Mouse (Mus musculus): ENCODE measurements around the gene Nfe2l3. TPM values are rescaled to one million over a fixed set of nuclear protein-coding genes. Genes with fewer than 3 reads are reported as not detected.
"Not testable (repeated sequence)": the region's sequence is repeated elsewhere in the genome, so short reads cannot be mapped to it uniquely, and the experiment has no call there.

Nfe2l3 gene
- 3.0 and 3.1 TPM in 2 replicates for polyA plus RNA-seq (2015; fragmentation: Nextera tagmentation; extraction: Ambion mirVana)

DNA sequence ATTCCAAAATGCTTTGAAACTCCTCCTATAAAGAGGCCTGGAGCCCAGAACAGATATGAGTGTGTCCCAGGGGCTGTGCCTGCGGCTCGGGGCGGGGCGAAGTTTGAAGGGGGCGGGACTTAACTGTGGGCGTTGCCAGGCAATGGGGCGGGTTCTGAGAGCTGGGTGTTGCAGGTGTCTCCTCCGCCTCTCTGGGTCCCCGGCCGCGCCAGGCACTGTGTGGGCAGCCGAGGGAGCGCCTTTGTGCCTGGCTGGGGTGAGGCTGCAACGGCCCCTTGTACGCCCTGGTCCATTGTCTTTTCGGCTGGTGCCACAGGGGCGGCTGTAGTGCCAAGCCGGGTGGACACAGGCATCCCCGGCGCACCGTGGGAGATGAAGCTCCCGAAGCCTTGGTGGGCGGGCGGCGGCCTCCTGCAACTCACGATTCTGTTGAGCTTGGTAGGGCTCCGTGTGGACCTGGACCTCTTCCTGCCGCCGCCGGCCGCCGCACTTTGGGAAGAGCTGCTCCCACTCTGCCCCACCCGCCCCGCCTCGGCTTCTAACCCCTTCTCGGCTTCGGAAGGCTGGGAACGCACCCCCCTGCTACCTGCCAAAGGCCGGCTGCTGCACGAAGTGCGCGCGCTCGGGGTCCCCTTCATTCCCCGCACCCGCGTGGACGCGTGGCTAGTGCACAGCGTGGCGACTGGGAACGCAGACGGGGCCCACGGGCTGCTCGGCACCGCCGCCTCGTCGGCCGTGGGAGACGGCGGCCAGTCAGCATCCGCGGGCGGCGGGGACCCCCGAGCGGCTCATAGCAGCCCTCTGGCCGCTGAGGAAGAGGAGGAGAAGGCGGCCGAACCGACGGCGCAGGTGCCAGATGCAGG is at the start of gene Nfe2l3:
Gene Nfe2l3, plus strand, starts transcription at position 136 of the 863 bp plus-strand sequence.
- no peaks in the 10 kb centered on the region for H3K9me3 ChIP-seq
- peaks cover 36% of the 10 kb centered on the region for H3K4me1 ChIP-seq
- no peak within 1 kb of the TSS for H3K27ac ChIP-seq (replicated peaks)
- peak; percentile 72; the same call in 1 of the 2 replicates for ATAC-seq (ENCODE audit: extremely low read depth, insufficient number of reproducible peaks, low FRiP score, low TSS enrichment)
- peak within 1 kb of the TSS; percentile 84 for H3K9ac ChIP-seq
- H3K36me3 ChIP-seq: no peaks in the 10 kb centered on the region
- peaks cover 56% of the 10 kb centered on the region for H3K27me3 ChIP-seq (replicated peaks)
- 2% methylated on average over 74 of the region's 74 CpGs for WGBS
- peak within 1 kb of the TSS; percentile 98 for H3K4me2 ChIP-seq
- peak within 1 kb of the TSS; percentile 72 for H3K4me3 ChIP-seq

GRCm38 (mm10) chr6:51383769-51384755 is 48.4 kb upstream of the Nfe2l3 start:
- WGBS: 14% methylated on average over 26 of the region's 26 CpGs
- Histone ChIP-seq H3K9me3 (no peaks in the 10 kb centered on the region), H3K36me3 (no peaks in the 10 kb centered on the region), H3K4me2 (peak overlapping the region; percentile 63), H3K27ac (replicated peaks) (no peak overlapping the region), H3K4me3 (peak overlapping the region; percentile 35), H3K9ac (peak overlapping the region; percentile 73), H3K27me3 (replicated peaks) (no peaks in the 10 kb centered on the region), H3K4me1 (peaks cover 8% of the 10 kb centered on the region)
- no peak for ATAC-seq (ENCODE audit: extremely low read depth, insufficient number of reproducible peaks, low FRiP score, low TSS enrichment)

GRCm38 (mm10) chr6:51390505-51390904 is 42.0 kb upstream of the Nfe2l3 start:
- no peak overlapping the region for H3K9ac ChIP-seq
- H3K36me3 ChIP-seq: no peaks in the 10 kb centered on the region
- no peak overlapping the region for H3K27ac ChIP-seq (replicated peaks)
- no peaks in the 10 kb centered on the region for H3K9me3 ChIP-seq
- H3K27me3 ChIP-seq (replicated peaks): no peaks in the 10 kb centered on the region
- ATAC-seq (ENCODE audit: extremely low read depth, insufficient number of reproducible peaks, low FRiP score, low TSS enrichment): no peak
- 70% methylated on average over 11 of the region's 11 CpGs for WGBS
- no peak overlapping the region for H3K4me2 ChIP-seq
- H3K4me1 ChIP-seq: no peaks in the 10 kb centered on the region
- no peak overlapping the region for H3K4me3 ChIP-seq

GRCm38 (mm10) chr6:51391816-51392490 is 40.5 kb upstream of the Nfe2l3 start:
- no peaks in the 10 kb centered on the region for H3K36me3 ChIP-seq
- H3K9ac ChIP-seq: no peak overlapping the region
- WGBS: 64% methylated on average over 13 of the region's 13 CpGs
- H3K27ac ChIP-seq (replicated peaks): no peak overlapping the region
- H3K4me2 ChIP-seq: no peak overlapping the region
- no peaks in the 10 kb centered on the region for H3K9me3 ChIP-seq
- H3K4me1 ChIP-seq: no peaks in the 10 kb centered on the region
- no peak overlapping the region for H3K4me3 ChIP-seq
- no peaks in the 10 kb centered on the region for H3K27me3 ChIP-seq (replicated peaks)
- ATAC-seq (ENCODE audit: extremely low read depth, insufficient number of reproducible peaks, low FRiP score, low TSS enrichment): no peak

GRCm38 (mm10) chr6:51393341-51394128 is 38.9 kb upstream of the Nfe2l3 start:
- no peak overlapping the region for H3K4me3 ChIP-seq
- H3K9me3 ChIP-seq: no peaks in the 10 kb centered on the region
- no peak overlapping the region for H3K27ac ChIP-seq (replicated peaks)
- H3K4me2 ChIP-seq: no peak overlapping the region
- H3K27me3 ChIP-seq (replicated peaks): no peaks in the 10 kb centered on the region
- H3K9ac ChIP-seq: no peak overlapping the region
- no peak for ATAC-seq (ENCODE audit: extremely low read depth, insufficient number of reproducible peaks, low FRiP score, low TSS enrichment)
- 66% methylated on average over 6 of the region's 6 CpGs for WGBS
- no peaks in the 10 kb centered on the region for H3K4me1 ChIP-seq
- H3K36me3 ChIP-seq: no peaks in the 10 kb centered on the region

GRCm38 (mm10) chr6:51394367-51394766 is 38.1 kb upstream of the Nfe2l3 start:
- not testable (repeated sequence) for H3K27me3 ChIP-seq (replicated peaks); H3K9ac ChIP-seq; ATAC-seq (ENCODE audit: extremely low read depth, insufficient number of reproducible peaks, low FRiP score, low TSS enrichment); H3K36me3 ChIP-seq; H3K4me1 ChIP-seq; H3K4me3 ChIP-seq; H3K9me3 ChIP-seq; H3K27ac ChIP-seq (replicated peaks); H3K4me2 ChIP-seq
- 84% methylated on average over 8 of the region's 8 CpGs for WGBS

GRCm38 (mm10) chr6:51394963-51395362 is 37.5 kb upstream of the Nfe2l3 start:
- not testable (repeated sequence) for H3K9me3 ChIP-seq; H3K36me3 ChIP-seq; H3K4me1 ChIP-seq; H3K27ac ChIP-seq (replicated peaks); ATAC-seq (ENCODE audit: extremely low read depth, insufficient number of reproducible peaks, low FRiP score, low TSS enrichment); H3K4me3 ChIP-seq; H3K9ac ChIP-seq; H3K4me2 ChIP-seq; H3K27me3 ChIP-seq (replicated peaks)
- 77% methylated on average over 3 of the region's 3 CpGs for WGBS

GRCm38 (mm10) chr6:51395486-51395885 is 37.0 kb upstream of the Nfe2l3 start:
- no peaks in the 10 kb centered on the region for H3K9me3 ChIP-seq
- H3K36me3 ChIP-seq: no peaks in the 10 kb centered on the region
- ATAC-seq (ENCODE audit: extremely low read depth, insufficient number of reproducible peaks, low FRiP score, low TSS enrichment): no peak
- H3K4me3 ChIP-seq: no peak overlapping the region
- 60% methylated on average over 9 of the region's 9 CpGs for WGBS
- peaks cover 8% of the 10 kb centered on the region for H3K4me1 ChIP-seq
- H3K27me3 ChIP-seq (replicated peaks): no peaks in the 10 kb centered on the region
- H3K9ac ChIP-seq: no peak overlapping the region
- H3K27ac ChIP-seq (replicated peaks): no peak overlapping the region
- H3K4me2 ChIP-seq: no peak overlapping the region

DNA sequence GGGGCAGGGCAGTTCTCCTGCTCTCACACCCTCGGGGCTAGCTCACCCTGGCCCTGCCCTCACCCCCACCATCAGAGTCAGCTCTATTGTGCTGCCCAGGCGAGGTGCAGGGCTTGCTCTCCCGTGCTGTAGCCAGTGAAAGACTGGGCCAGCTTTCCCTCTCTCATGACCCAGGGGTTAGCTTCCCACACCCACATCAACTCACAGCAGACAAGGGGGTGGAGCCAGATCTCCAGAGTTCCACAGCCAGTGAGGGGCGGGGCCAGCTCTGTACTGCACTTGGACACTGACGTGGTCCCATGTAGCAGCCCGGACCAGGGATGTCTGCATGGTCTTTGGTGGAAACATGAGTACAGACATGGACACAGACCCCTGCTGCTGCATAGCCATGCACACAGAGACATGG is 33.4 kb upstream of the Nfe2l3 start:
- H3K4me3 ChIP-seq: no peak overlapping the region
- H3K4me2 ChIP-seq: no peak overlapping the region
- 0 out of 2 replicates have a peak, but pooled peaks have one; percentile 49 for ATAC-seq (ENCODE audit: extremely low read depth, insufficient number of reproducible peaks, low FRiP score, low TSS enrichment)
- H3K36me3 ChIP-seq: no peaks in the 10 kb centered on the region
- H3K4me1 ChIP-seq: peaks cover 29% of the 10 kb centered on the region
- no peak overlapping the region for H3K9ac ChIP-seq
- H3K27ac ChIP-seq (replicated peaks): no peak overlapping the region
- 21% methylated on average over 6 of the region's 6 CpGs for WGBS
- H3K27me3 ChIP-seq (replicated peaks): no peaks in the 10 kb centered on the region
- no peaks in the 10 kb centered on the region for H3K9me3 ChIP-seq

DNA sequence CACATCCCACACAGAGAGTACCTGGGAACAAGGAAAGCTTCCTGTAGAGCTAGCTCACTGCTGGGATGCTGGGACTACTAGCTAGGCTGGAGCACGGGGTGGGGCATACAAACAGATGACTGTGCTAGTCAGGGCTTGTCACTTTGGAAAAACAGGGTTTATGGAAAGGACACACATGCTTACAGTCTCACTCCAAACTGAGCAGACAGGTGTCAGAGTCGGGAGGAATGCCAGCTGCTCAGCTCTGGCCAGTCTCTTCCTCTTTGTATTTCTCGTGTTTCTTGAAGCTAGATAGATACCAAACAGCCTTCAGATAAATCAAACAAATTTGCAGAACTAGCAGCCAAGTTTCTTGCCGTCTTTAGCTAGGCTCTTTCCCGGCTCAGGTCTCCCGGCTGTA is 31.2 kb upstream of the Nfe2l3 start:
- Histone ChIP-seq H3K9ac (no peak overlapping the region), H3K27ac (replicated peaks) (peak overlapping the region; percentile 9; the same call in 1 of the 2 replicates), H3K4me3 (no peak overlapping the region), H3K36me3 (no peaks in the 10 kb centered on the region), H3K27me3 (replicated peaks) (no peaks in the 10 kb centered on the region), H3K4me1 (peaks cover 40% of the 10 kb centered on the region), H3K4me2 (no peak overlapping the region), H3K9me3 (no peaks in the 10 kb centered on the region)
- ATAC-seq (ENCODE audit: extremely low read depth, insufficient number of reproducible peaks, low FRiP score, low TSS enrichment): no peak
- WGBS: 34% methylated on average over 6 of the region's 6 CpGs
